Mouse (Mus musculus): ENCODE data around the gene Ranbp10. TPM values are rescaled to one million over a fixed set of nuclear protein-coding genes. Genes with fewer than 3 reads are reported as not detected.
A peak's percentile ranks its signal among the peaks of the same experiment; 100 is the strongest.

Gene Ranbp10
- 20.0 and 20.4 TPM in 2 replicates for polyA plus RNA-seq (2012; rRNA removed)

GRCm38 (mm10) chr8:105826861-105827848 is at the start of gene Ranbp10, which contains the start of gene Tsnaxip1:
TSS of gene Ranbp10 (minus strand) at chr8:105827350.
TSS of gene Tsnaxip1 (plus strand) at chr8:105827731.
- DNase-seq (ENCODE audit: low read depth): peak; percentile 95

- DNase-seq (ENCODE audit: low read depth): no peak
Observed at GRCm38 (mm10) chr8:105874301-105874700, 47.2 kb upstream of the Ranbp10 start.

- no peak for DNase-seq (ENCODE audit: low read depth)
Observed at GRCm38 (mm10) chr8:105866364-105867029, 39.3 kb upstream of the Ranbp10 start.

GRCm38 (mm10) chr8:105861951-105862350 is 34.8 kb upstream of the Ranbp10 start:
- no peak for DNase-seq (ENCODE audit: low read depth)

GRCm38 (mm10) chr8:105860143-105860981 is 33.2 kb upstream of the Ranbp10 start, which contains the start of gene Nutf2:
TSS of gene Nutf2 (plus strand) at chr8:105860580.
- peak; percentile 86 for DNase-seq (ENCODE audit: low read depth)

GRCm38 (mm10) chr8:105859314-105859713 is 32.2 kb upstream of the Ranbp10 start:
- DNase-seq (ENCODE audit: low read depth): no peak

- no peak for DNase-seq (ENCODE audit: low read depth)
Observed at GRCm38 (mm10) chr8:105858495-105858894, 31.3 kb upstream of the Ranbp10 start.

- DNase-seq (ENCODE audit: low read depth): no peak
Observed at GRCm38 (mm10) chr8:105856168-105856835, 29.2 kb upstream of the Ranbp10 start.

- no peak for DNase-seq (ENCODE audit: low read depth)
Observed at GRCm38 (mm10) chr8:105855248-105856167, 28.4 kb upstream of the Ranbp10 start.

GRCm38 (mm10) chr8:105854715-105855216 is 27.6 kb upstream of the Ranbp10 start, which contains the start of gene Thap11:
TSS of gene Thap11 (plus strand) at chr8:105855132.
- DNase-seq (ENCODE audit: low read depth): no peak

- no peak for DNase-seq (ENCODE audit: low read depth)
Observed at GRCm38 (mm10) chr8:105854303-105854702, 27.2 kb upstream of the Ranbp10 start.

GRCm38 (mm10) chr8:105853178-105853577 is 26.0 kb upstream of the Ranbp10 start, which contains the start of gene Cenpt:
TSS of gene Cenpt (minus strand) at chr8:105853278.
- DNase-seq (ENCODE audit: low read depth): no peak

GRCm38 (mm10) chr8:105852146-105852729 is 25.1 kb upstream of the Ranbp10 start:
- DNase-seq (ENCODE audit: low read depth): no peak

- DNase-seq (ENCODE audit: low read depth): no peak
Observed at GRCm38 (mm10) chr8:105851651-105852143, 24.5 kb upstream of the Ranbp10 start.

- DNase-seq (ENCODE audit: low read depth): no peak
Observed at GRCm38 (mm10) chr8:105850611-105851010, 23.5 kb upstream of the Ranbp10 start.

- DNase-seq (ENCODE audit: low read depth): no peak
Observed at GRCm38 (mm10) chr8:105850014-105850413, 22.9 kb upstream of the Ranbp10 start.

- no peak for DNase-seq (ENCODE audit: low read depth)
Observed at GRCm38 (mm10) chr8:105846678-105847077, 19.5 kb upstream of the Ranbp10 start.

GRCm38 (mm10) chr8:105839209-105839608 is 12.1 kb upstream of the Ranbp10 start:
- no peak for DNase-seq (ENCODE audit: low read depth)

GRCm38 (mm10) chr8:105836991-105837390 is 9.8 kb upstream of the Ranbp10 start:
- DNase-seq (ENCODE audit: low read depth): no peak
